Mouse (Mus musculus): ENCODE data around the gene Exosc2.
A peak's percentile ranks its signal among the peaks of the same experiment; 100 is the strongest.

DNA sequence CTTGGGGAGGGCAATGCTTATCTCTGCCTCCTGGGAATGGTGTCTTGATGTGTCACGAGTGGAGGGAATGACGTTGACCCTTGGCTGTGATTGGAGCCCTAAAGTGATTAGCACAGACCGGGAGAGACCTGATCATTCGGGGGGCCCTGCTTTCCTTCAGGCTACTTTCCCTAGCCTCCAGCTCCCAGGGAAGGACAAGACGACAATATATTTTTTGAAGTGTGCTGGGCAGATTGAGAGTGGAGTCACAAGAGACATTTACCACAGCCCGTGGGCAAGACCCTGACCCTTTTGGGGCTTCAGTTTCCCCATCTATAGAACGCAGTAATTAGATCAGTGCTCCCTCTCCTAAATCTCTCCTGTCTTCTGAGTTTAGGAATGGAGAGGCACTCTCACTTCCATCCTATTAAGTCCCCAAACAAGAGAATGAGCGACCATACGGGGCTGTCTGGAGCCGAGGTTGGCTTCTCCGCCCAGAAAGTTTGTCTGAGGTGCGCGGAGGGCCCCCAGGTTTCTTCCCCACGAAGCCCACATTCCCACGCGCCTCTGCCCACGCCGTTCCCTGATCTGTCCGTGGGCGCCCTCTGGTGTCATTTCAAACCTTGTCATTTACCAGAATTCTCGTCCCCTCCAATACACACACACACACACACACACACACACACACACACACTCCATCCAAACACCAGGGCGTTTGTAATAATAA lies 15.5 kb upstream of the Exosc2 start:
- TF ChIP-seq MYOD1 (IDR thresholded peaks at IDR 0.05; ENCODE audit: control insufficient read depth, insufficient read length, low read depth) (no peak), CTCF (IDR thresholded peaks at IDR 0.05; ENCODE audit: control insufficient read depth, insufficient read depth, insufficient read length) (peak; percentile 15), MAX (IDR thresholded peaks at IDR 0.05) (no peak), CEBPB (IDR thresholded peaks at IDR 0.05; ENCODE audit: low read depth) (no peak), USF1 (IDR thresholded peaks at IDR 0.05; ENCODE audit: low read depth) (no peak), MYOG (IDR thresholded peaks at IDR 0.05; ENCODE audit: control insufficient read depth, extremely low read depth, insufficient read length) (no peak), FOSL1 (IDR thresholded peaks at IDR 0.05; ENCODE audit: insufficient read depth, low read length, poor library complexity, severe bottlenecking) (no peak)

All from C2C12 (cell line).